Mouse (Mus musculus) ES-E14 (cell line): ENCODE data around the gene Unc13c.

Experiments used
- HCFC1 ChIP-seq: IDR thresholded peaks from 2 replicates; pipeline ENCODE4 v1.6.1; 2012; ENCODE audit warnings: low read length, inconsistent platforms, borderline replicate concordance; ENCODE audit not compliant: insufficient read depth
- ZNF384 ChIP-seq: IDR thresholded peaks from 2 replicates; pipeline ENCODE4 v1.6.1; 2012; ENCODE audit warnings: low read depth, low read length, inconsistent platforms

GRCm38 (mm10) chr9:73859469-73859868 lies 109.3 kb downstream of the Unc13c start:
- TF ChIP-seq HCFC1 (no peak), ZNF384 (no peak)
